Mouse (Mus musculus): ENCODE measurements at regions not wholly inside any gene's neighbourhood (a gene's known extent, or its start where the extent isn't known, plus 50 kb on each side); places are given as distances from the start of the nearest gene placed in this dataset.

GRCm38 (mm10) chr1:137330634-137331033, 370.4 kb upstream of the Nr5a2 start:
- DNase-seq (ENCODE audit: low spot score in 2 of 2) = peak; percentile 75 to 82

- DNase-seq (ENCODE audit: low spot score in 2 of 2) = peak; percentile 52 to 77
These were observed 363.8 kb upstream of the Nr5a2 start for GRCm38 (mm10) chr1:137323884-137324594.

- peak in 1 of 2 experiments; percentile 31 for DNase-seq (ENCODE audit: low spot score in 2 of 2)
These were observed 362.9 kb upstream of the Nr5a2 start for GRCm38 (mm10) chr1:137323035-137323680.

GRCm38 (mm10) chr1:137302757-137303422, 342.6 kb upstream of the Nr5a2 start:
- no peak for DNase-seq (ENCODE audit: low spot score in 2 of 2)

- peak in 1 of 2 experiments; percentile 24 for DNase-seq (ENCODE audit: low spot score in 2 of 2)
These were observed 337.7 kb upstream of the Nr5a2 start for GRCm38 (mm10) chr1:137297780-137298569.

- DNase-seq (ENCODE audit: low spot score in 2 of 2) = no peak
These were observed 329.2 kb upstream of the Nr5a2 start for GRCm38 (mm10) chr1:137289456-137289855.

- DNase-seq (ENCODE audit: low spot score in 2 of 2) = no peak
These were observed 323.0 kb upstream of the Nr5a2 start for GRCm38 (mm10) chr1:137283291-137283690.

- no peak for DNase-seq (ENCODE audit: low spot score in 2 of 2)
These were observed 322.2 kb upstream of the Nr5a2 start for GRCm38 (mm10) chr1:137282457-137282856.

- DNase-seq (ENCODE audit: low spot score in 2 of 2) = no peak
These were observed 320.4 kb upstream of the Nr5a2 start for GRCm38 (mm10) chr1:137280391-137281386.

- no peak for DNase-seq (ENCODE audit: low spot score in 2 of 2)
These were observed 319.7 kb upstream of the Nr5a2 start for GRCm38 (mm10) chr1:137279981-137280380.

GRCm38 (mm10) chr1:137270659-137271612, 310.7 kb upstream of the Nr5a2 start:
- no peak for DNase-seq (ENCODE audit: low spot score in 2 of 2)

GRCm38 (mm10) chr1:137262806-137263370, 302.6 kb upstream of the Nr5a2 start:
- no peak for DNase-seq (ENCODE audit: low spot score in 2 of 2)

- no peak for DNase-seq (ENCODE audit: low spot score in 2 of 2)
These were observed 301.9 kb upstream of the Nr5a2 start for GRCm38 (mm10) chr1:137262121-137262525.

GRCm38 (mm10) chr1:137256294-137256693, 296.0 kb upstream of the Nr5a2 start:
- no peak for DNase-seq (ENCODE audit: low spot score in 2 of 2)

GRCm38 (mm10) chr1:137255041-137255440, 294.8 kb upstream of the Nr5a2 start:
- DNase-seq (ENCODE audit: low spot score in 2 of 2) = no peak

GRCm38 (mm10) chr1:137254634-137255033, 294.4 kb upstream of the Nr5a2 start:
- DNase-seq (ENCODE audit: low spot score in 2 of 2) = no peak

GRCm38 (mm10) chr1:137227098-137227485, 266.8 kb upstream of the Nr5a2 start:
- DNase-seq (ENCODE audit: low spot score in 2 of 2) = no peak

- DNase-seq (ENCODE audit: low spot score in 2 of 2) = no peak
These were observed 266.3 kb upstream of the Nr5a2 start for GRCm38 (mm10) chr1:137226479-137227097.

GRCm38 (mm10) chr1:137225418-137225817, 265.2 kb upstream of the Nr5a2 start:
- no peak for DNase-seq (ENCODE audit: low spot score in 2 of 2)

All from thymus, postnatal 10 days (tissue).